Mouse (Mus musculus) adrenal gland, adult 18-20 months (tissue): Measurements from ENCODE around the gene Ifi213. TPM values are rescaled to one million over a fixed set of nuclear protein-coding genes. Genes with fewer than 3 reads are reported as not detected.
"Not testable (repeated sequence)": the region's sequence is repeated elsewhere in the genome, so short reads cannot be mapped to it uniquely, and the experiment has no call there.

Experiments
- DNase-seq, 2 experiments: peaks; one replicate each; pipeline ENCODE4 v3.0.0; 2021 to 2022; ENCODE audit warnings: low spot score in 2 of 2
- long read RNA-seq, 2 experiments: library from polyadenylated mRNA; stranded (forward); transcript quantifications; one replicate each; pipeline ENCODE4 v2.0.0; 2021
- microRNA-seq, 2 experiments: library from miRNA; unstranded; fragments of <30 nt; microRNA quantifications; one replicate each; pipeline ENCODE4 v1.2.0; 2021; ENCODE audit warnings: borderline number of aligned reads in 2 of 2
- total RNA-seq, 2 experiments: library from RNA; stranded (reverse); gene quantifications; 1 replicate in 1 of 2; 2 replicates in 1 of 2; pipeline ENCODE4 v1.2.3; 2021

The Ifi213 gene
- 1 to 10 TPM; 1.5 to 2.5 TPM for total RNA-seq
- long read RNA-seq, experiment 1: 0 reads
- long read RNA-seq, experiment 2: 0 reads

DNA sequence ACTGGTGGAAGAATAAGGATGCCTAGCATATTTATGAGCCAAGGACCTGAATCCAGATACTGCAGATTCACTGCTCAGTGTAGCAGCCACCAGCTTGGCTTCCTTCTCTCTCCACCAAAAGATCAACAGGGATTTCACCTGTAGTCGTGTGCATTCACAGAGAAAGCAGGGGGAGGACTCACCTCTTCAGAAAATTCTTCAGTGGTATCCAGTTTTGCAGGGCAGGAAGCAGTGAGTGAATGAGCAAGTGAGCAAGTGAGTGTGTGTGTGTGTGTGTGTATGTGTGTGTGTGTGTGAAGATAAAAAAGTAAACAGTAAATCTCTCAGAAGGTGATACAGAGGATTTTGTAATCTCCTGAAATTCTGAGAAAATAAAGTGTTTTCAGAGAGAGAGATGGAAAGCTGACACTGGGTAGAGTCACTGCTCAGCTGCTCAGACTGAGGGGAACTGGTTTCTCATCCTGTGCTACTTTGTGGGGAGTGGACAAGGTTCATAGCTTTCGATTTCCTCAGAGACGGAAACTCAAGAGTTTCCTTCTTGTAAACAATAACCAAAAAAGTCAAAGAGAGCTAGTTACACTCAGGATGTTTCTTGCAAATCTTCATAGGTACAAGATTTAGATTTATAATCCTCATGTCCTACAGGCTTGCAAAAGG is at the start of gene Ifi213:
Gene Ifi213, minus strand, starts transcription at position 437 of the 657 bp plus-strand sequence.
- DNase-seq: not testable (repeated sequence)

- no peak for DNase-seq
Measured at GRCm38 (mm10) chr1:173645393-173645792, 46.3 kb upstream of the Ifi213 start.

DNA sequence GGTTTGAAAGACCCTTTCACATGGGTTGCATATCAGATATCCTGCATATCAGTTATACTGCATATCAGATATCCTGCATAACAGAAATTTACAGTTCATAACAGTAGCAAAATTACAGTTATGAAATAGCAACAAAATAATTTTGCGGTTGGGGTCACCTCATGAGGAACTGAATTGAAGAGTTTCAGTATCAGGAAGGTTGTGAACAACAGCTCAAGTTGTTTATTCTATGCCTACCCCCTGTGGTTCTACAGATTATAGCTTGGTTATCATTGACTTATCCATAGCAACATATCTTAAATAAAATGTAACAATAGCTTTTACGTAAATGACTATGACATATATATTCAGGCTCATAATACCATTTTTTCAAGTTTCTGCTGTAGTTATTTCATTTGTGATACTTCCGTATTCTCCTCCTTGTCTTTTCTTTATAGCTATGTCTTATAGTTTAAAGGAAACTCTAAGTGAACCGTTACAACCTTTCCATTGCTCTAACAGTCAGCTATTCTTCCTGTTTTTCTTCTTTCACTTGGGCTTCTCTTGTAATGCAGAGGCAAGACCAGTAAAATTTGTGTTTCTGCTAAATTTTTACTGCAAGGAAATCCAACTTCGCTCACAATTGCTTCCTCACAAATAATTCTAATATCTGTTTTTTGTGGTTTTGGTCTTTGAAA is 35.0 kb upstream of the Ifi213 start:
- no peak for DNase-seq

DNA sequence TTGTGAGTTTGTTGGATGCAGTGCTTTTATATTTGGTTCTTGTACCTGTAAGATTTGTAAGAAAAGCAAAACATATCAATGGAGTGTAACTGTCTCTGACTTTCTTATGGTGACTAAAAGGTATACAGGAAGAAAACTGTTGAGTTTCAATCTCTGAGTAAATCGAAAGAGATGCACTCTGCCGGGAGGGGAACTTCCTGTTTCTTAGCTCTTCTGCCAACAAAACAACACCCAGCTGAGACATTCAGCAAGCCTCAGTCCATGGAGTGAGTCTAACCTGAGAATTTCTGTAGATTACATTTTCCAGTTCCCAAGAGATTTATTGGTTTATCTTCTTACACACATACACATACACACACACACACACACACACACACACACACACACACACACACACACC is 31.5 kb upstream of the Ifi213 start, which contains the start of gene Ifi209:
Gene Ifi209, plus strand, starts transcription at position 296 of the 400 bp plus-strand sequence.
- DNase-seq: not testable (repeated sequence)

- DNase-seq: no peak
Measured at GRCm38 (mm10) chr1:173626686-173627085, 27.6 kb upstream of the Ifi213 start.

- DNase-seq: no peak
Measured at GRCm38 (mm10) chr1:173624052-173624451, 25.0 kb upstream of the Ifi213 start.

DNA sequence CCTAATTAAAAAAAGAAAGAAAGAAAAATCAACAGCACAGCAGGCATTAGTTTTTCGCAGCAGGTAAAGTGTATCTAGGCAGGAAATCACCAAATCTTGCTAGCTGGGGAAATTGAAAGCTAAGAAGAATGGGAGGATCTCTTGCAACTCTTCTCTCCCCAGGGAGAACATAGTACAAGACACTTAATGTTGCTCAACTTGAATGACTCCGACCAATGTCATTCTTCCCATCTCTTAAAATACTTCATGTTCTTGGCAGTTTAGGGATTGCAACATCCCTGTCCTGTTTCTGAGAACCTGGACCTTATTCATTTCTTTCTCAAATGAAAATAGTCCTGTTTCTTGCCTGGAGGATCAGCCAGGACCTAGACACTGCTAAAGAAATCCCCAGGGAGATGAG is 23.1 kb upstream of the Ifi213 start:
- DNase-seq: not testable (repeated sequence)

GRCm38 (mm10) chr1:173610291-173610690 is 11.2 kb upstream of the Ifi213 start:
- not testable (repeated sequence) for DNase-seq

DNA sequence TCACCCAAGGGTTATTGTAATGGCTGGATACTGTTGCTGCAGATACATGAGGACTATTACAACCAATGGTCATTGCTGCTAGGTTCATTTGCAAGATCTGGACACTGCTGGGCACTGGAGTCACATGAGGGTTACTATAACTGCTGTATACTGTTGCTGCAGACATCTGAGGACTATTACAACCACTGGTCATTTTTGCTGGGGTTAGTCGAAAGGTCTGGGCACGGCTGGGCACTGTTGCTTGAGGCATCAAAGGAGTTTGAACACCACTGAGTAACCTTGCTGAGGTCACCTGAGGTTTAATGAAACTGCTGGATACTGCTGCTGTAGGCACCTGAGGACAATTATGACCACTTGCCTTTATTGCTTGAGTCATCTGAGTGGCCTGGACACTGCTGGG is 9.4 kb downstream of the Ifi213 start:
- not testable (repeated sequence) for DNase-seq

GRCm38 (mm10) chr1:173579921-173580585 is 19.0 kb downstream of the Ifi213 start:
- no peak for DNase-seq

DNA sequence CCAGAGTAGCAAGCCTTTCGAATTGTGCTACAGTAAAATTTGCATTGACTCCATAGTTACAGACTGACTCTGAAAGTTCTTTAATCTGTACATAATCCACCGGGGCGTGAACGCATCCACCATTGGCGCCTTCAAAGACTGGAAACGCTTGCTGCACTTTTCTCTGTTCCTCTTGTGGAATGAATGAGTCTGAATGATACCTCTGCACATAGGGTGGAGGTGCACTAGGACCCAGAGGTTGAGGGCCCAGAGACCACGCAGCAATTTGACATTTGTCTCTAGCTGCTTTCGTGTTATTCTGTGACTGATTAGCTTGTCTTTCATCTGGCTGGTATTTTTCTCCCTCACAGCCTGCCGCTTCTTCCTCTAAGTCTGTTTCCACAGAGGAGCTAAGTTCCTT is 20.0 kb downstream of the Ifi213 start:
- no peak for DNase-seq

DNA sequence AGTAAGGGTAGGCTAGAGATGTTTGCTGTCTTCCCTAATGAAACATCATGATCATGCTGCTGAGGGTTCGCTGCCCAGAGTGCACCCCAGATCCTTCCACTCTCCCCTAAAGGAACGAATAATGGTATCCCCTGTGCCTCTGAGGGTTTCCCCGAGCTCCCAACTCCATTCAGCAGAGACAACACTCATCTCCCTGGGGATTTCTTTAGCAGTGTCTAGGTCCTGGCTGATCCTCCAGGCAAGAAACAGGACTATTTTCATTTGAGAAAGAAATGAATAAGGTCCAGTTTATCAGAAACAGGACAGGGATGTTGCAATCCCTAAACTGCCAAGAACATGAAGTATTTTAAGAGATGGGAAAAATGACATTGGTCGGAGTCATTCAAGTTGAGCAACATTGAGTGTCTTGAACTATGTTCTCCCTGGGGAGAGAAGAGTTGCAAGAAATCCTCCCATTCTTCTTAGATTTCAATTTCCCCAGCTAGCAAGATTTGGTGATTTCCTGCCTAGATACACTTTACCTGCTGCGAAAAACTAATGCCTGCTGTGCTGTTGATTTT is 48.5 kb downstream of the Ifi213 start:
- not testable (repeated sequence) for DNase-seq

- not testable (repeated sequence) for DNase-seq
Measured at GRCm38 (mm10) chr1:173548798-173549197, 50.3 kb downstream of the Ifi213 start.

GRCm38 (mm10) chr1:173535791-173536190 is 63.3 kb downstream of the Ifi213 start, which contains the start of gene Ifi214:
Gene Ifi214 (minus strand): TSS chr1:173535957.
- DNase-seq: not testable (repeated sequence)

DNA sequence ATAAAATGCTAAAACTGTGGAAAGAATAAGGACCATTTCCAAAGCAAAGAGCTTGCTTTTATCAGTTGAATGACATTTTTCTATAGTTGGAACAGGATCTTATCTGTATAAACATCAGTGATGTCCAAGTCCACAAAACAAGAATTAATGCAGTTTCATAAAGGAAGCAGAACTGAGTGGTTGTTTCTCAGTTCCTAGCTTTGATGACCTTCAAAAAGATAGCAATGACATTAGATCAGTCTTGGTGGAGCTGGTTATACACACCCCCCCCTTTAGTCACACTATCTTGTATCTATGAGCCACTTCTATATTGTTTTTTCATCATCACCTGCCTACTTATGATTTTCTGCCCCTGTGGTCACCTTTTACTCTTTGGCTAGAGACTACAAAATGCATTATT is 77.6 kb downstream of the Ifi213 start:
- DNase-seq: no peak

Small RNA genes within 50 kb of the gene (microRNA-seq; reads per million reads assigned to microRNA genes)
- gene Gm44339 (0 reads per million in 2 experiments), gene Gm44481 (0 reads per million in 2 experiments)

Other genes with a start within 250 kb of the Ifi213 start
- 1 to 10 TPM; 1.1 to 2.0 TPM for gene Aim2, start 248.4 kb downstream of the Ifi213 start, total RNA-seq
- gene Cadm3, start 231.6 kb downstream of the Ifi213 start, total RNA-seq: 1 to 10 TPM; 4.0 to 8.9 TPM
- 1 to 10 TPM in 1 of 2 experiments, under 1 TPM in 1; 0.53 to 1.2 TPM for gene Ifi206, start 108.2 kb downstream of the Ifi213 start, total RNA-seq
- gene Ifi214, start 63.3 kb downstream of the Ifi213 start, total RNA-seq: not detected
- 1 to 10 TPM; 1.2 to 1.7 TPM for gene Ifi209, start 31.6 kb upstream of the Ifi213 start, total RNA-seq
- 1 to 10 TPM; 1.5 to 2.0 TPM for gene Ifi208, start 74.4 kb upstream of the Ifi213 start, total RNA-seq
- 1 to 10 TPM; 4.9 to 8.6 TPM for gene Ifi207, start 142.5 kb upstream of the Ifi213 start, total RNA-seq
- gene Ifi204, start 167.7 kb upstream of the Ifi213 start, total RNA-seq: 10 to 100 TPM in 1 of 2 experiments, 1 to 10 TPM in 1; 6.6 to 10.6 TPM